Mouse (Mus musculus) adrenal gland, postnatal 36 days (tissue): Measurements from ENCODE around the gene Gm9913. TPM values are rescaled to one million over a fixed set of nuclear protein-coding genes. Genes with fewer than 3 reads are reported as not detected.

Source experiments
- DNase-seq, 2 experiments: peaks; one replicate each; pipeline ENCODE4 v3.0.0; 2021; ENCODE audit warnings: mixed read lengths in 1 of 2
- total RNA-seq, 2 experiments: library from RNA; stranded (reverse); gene quantifications; 2 replicates each; pipeline ENCODE4 v1.2.3; 2021

Gm9913 gene
- total RNA-seq, 2 experiments from 2014 or later: not detected

GRCm38 (mm10) chr2:125555830-125556229, 50.9 kb downstream of the Gm9913 start:
- no peak for DNase-seq

Other genes with a start within 250 kb of the Gm9913 start
- gene Fbn1, start 2.9 kb downstream of the Gm9913 start, total RNA-seq: 10 to 100 TPM; 45.1 to 84.3 TPM
- gene Cep152, start 120.0 kb downstream of the Gm9913 start, total RNA-seq: 1 to 10 TPM; 2.6 to 2.7 TPM
- gene Eid1, start 168.0 kb downstream of the Gm9913 start, total RNA-seq: 100 to 1,000 TPM; 118 to 132 TPM
- 1 to 10 TPM; 3.2 to 3.4 TPM for gene Shc4, start 219.1 kb downstream of the Gm9913 start, total RNA-seq